Mouse (Mus musculus) C2C12 (cell line): ENCODE data around the gene Cisd1.

Source experiments
- CEBPB ChIP-seq: IDR thresholded peaks from one replicate; pipeline ENCODE4 v1.6.1; 2011; ENCODE audit warnings: low read depth, mild to moderate bottlenecking, control low read depth, moderate library complexity
- CTCF ChIP-seq: IDR thresholded peaks from one replicate; pipeline ENCODE4 v1.5.1; 2011; ENCODE audit not compliant: control insufficient read depth, insufficient read depth, insufficient read length
- FOSL1 ChIP-seq: IDR thresholded peaks from one replicate; pipeline ENCODE4 v1.8.0; 2011; ENCODE audit warnings: mild to moderate bottlenecking, low read length; ENCODE audit not compliant: poor library complexity, insufficient read depth, severe bottlenecking
- MAX ChIP-seq: IDR thresholded peaks from one replicate; pipeline ENCODE4 v1.6.1; 2011; ENCODE audit warnings: mild to moderate bottlenecking, control low read depth
- MYOD1 ChIP-seq: IDR thresholded peaks from one replicate; pipeline ENCODE4 v1.6.1; 2011; ENCODE audit warnings: low read depth; ENCODE audit not compliant: control insufficient read depth, insufficient read length
- MYOG ChIP-seq: IDR thresholded peaks from one replicate; pipeline ENCODE4 v1.6.1; 2011; ENCODE audit not compliant: control insufficient read depth, insufficient read length; ENCODE audit errors: extremely low read depth
- USF1 ChIP-seq: IDR thresholded peaks from one replicate; pipeline ENCODE4 v1.6.1; 2011; ENCODE audit warnings: low read depth, mild to moderate bottlenecking, control low read depth, moderate library complexity

DNA sequence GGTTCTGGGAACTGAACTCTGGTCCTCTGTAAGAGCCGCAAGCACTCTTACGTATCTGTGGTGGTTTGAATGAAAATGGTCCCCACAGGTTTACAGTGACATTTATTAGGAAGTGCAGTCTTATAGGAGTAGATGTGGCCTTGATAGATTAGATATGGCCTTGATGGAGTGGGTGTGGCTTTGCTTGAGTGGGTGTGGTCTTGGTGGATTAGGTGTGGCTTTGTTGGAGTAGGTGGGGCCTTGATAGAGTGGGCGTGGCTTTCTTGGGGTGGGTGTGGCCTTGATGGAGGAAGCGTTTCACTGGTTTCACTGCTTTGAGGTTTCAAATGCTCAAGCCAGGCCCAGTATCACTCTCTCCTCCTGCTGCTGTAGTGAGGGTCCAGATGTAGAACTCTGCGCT lies 36.6 kb downstream of the Cisd1 start:
- TF ChIP-seq FOSL1, result no peak
- TF ChIP-seq CTCF, result no peak
- TF ChIP-seq MYOG, result no peak
- no peak for TF ChIP-seq MYOD1
- TF ChIP-seq CEBPB, result no peak
- TF ChIP-seq USF1, result no peak
- TF ChIP-seq MAX, result no peak
